Mouse (Mus musculus): ENCODE results near the gene Eif6. TPM values are rescaled to one million over a fixed set of nuclear protein-coding genes. Genes with fewer than 3 reads are reported as not detected.

Eif6 gene
- polyA plus RNA-seq, 1 experiment = 112 TPM

GRCm38 (mm10) chr2:155831302-155831701 lies 4.6 kb upstream of the Eif6 start:
- Histone ChIP-seq H3K4me1 (ENCODE audit: control insufficient read depth, insufficient read depth, low read length) (0 out of 2 replicates have a peak, but pooled peaks cover 2% of the 10 kb centered on the region), H3K4me3 (replicated peaks; ENCODE audit: extremely low read depth, low read depth, low read length) (no peak overlapping the region)
- WGBS = 44% methylated on average over 9 of the region's 9 CpGs
- no peak for DNase-seq
- TF ChIP-seq POLR2A (IDR thresholded peaks at IDR 0.05; ENCODE audit: borderline replicate concordance, extremely low read depth, low read depth, low read length) = no peak

- TF ChIP-seq CTCF (IDR thresholded peaks at IDR 0.05; ENCODE audit: insufficient read depth, low read length) (no peak), POLR2A (IDR thresholded peaks at IDR 0.05; ENCODE audit: borderline replicate concordance, extremely low read depth, low read depth, low read length) (no peak)
- WGBS = 88% methylated on average over 8 of the region's 8 CpGs
- Histone ChIP-seq H3K4me3 (replicated peaks; ENCODE audit: extremely low read depth, low read depth, low read length) (no peak overlapping the region), H3K4me1 (ENCODE audit: control insufficient read depth, insufficient read depth, low read length) (peaks cover 3% of the 10 kb centered on the region; the same call in 1 of the 2 replicates)
- no peak for DNase-seq
Measured at GRCm38 (mm10) chr2:155830841-155831240, 4.1 kb upstream of the Eif6 start.

GRCm38 (mm10) chr2:155825904-155826629 lies 658 bp downstream of the Eif6 start:
- WGBS = 1% methylated on average over 52 of the region's 52 CpGs
- DNase-seq = peak; percentile 18

DNA sequence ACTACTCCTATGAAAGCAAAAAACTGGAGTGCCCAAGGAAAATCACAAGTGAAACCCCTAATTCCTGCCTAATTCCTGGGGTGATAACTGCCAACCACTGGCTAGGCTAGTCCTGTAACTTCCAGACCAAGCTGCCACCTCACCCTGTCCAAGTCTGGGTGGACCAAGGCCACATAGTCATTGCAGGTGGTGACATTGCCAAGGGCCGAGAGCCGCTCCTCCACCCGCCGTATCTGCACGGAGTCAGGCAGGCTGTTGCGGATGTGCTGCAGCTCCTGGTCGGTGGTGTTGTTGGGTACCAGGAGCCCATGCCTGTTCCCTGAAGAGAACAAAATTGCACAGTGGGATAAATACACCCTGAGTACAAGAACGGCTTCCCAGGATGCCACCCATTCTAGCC lies 3.0 kb downstream of the Eif6 start:
- no peak overlapping the region for H3K4me3 ChIP-seq (replicated peaks; ENCODE audit: extremely low read depth, low read depth, low read length)
- H3K4me1 ChIP-seq (ENCODE audit: control insufficient read depth, insufficient read depth, low read length) = peaks cover 9% of the 10 kb centered on the region; the same call in 1 of the 2 replicates
- whole genome bisulfite sequencing = 97% methylated on average over 8 of the region's 8 CpGs
- DNase-seq = no peak
- TF ChIP-seq POLR2A (IDR thresholded peaks at IDR 0.05; ENCODE audit: borderline replicate concordance, extremely low read depth, low read depth, low read length) (no peak), CTCF (IDR thresholded peaks at IDR 0.05; ENCODE audit: insufficient read depth, low read length) (no peak)

More at GRCm38 (mm10) chr2:155825904-155826629, 658 bp downstream of the Eif6 start:
- H3K4me3 ChIP-seq (replicated peaks; ENCODE audit: extremely low read depth, low read depth, low read length) = peak overlapping the region; percentile 87
- TF ChIP-seq POLR2A (IDR thresholded peaks at IDR 0.05; ENCODE audit: borderline replicate concordance, extremely low read depth, low read depth, low read length) = no peak
- peaks cover 6% of the 10 kb centered on the region; the same call in 1 of the 2 replicates for H3K4me1 ChIP-seq (ENCODE audit: control insufficient read depth, insufficient read depth, low read length)

DNA sequence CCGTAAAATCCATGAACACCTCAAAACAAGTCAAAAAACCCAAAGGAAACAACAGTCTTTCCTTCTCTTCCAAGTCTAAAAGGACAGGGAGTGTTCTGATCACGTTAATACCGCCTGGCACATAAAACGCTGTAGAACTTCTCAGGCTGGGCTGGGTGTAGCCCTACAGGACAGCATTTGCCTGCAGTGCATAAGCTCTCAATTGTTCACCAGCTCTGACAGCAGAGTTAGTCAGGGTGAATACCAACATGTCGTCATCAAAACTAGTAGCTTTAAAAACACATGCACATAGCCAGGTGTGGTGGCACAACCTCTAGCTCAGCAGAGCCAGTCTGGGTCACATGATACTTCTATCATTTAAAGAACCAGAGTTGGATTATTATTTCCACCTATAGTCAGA lies 5.9 kb downstream of the Eif6 start:
- TF ChIP-seq POLR2A (IDR thresholded peaks at IDR 0.05; ENCODE audit: borderline replicate concordance, extremely low read depth, low read depth, low read length) (no peak), CTCF (IDR thresholded peaks at IDR 0.05; ENCODE audit: insufficient read depth, low read length) (no peak)
- peaks cover 8% of the 10 kb centered on the region for H3K4me1 ChIP-seq (ENCODE audit: control insufficient read depth, insufficient read depth, low read length)
- no peak for DNase-seq
- H3K4me3 ChIP-seq (replicated peaks; ENCODE audit: extremely low read depth, low read depth, low read length) = no peak overlapping the region
- WGBS = 91% methylated on average over 5 of the region's 5 CpGs

DNA sequence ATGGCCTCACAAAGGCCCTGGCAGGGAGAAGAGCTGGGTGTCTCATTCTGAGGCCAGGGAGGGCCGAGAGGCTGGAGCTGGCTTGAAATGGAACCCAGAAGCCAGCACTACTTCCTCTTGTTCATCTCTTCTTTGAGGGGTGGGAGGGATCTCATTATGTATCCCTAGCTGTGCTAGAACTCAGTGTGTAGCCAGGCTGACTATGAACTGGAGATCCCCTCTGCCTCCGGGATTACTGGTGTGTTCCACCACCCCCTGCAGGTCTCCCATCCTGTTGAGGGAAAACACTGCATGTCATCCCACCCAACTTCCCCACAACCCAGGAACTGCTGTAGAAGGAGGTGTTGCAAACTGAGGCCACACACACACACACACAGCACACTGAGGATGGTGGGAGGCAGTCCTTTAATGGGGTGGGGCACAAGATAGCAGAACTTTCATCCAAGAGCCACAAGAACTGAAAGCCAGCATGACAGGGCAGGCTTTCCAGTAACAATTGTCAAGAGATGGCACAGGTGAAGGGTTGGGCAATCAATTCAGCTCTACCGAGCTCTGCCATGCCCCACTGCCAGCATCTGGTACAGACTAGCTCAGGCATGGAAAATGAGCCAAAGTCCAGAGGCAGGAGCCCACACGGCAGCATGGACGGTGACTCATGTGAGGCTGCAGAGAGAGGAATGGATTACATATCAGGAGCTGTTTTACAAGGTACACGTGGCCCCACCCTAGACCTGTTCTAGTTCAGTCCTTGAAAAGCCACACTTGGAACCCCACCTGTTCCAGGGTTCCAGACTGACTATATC lies 7.1 kb downstream of the Eif6 start:
- Histone ChIP-seq H3K4me3 (replicated peaks; ENCODE audit: extremely low read depth, low read depth, low read length) (peak overlapping the region; percentile 37), H3K4me1 (ENCODE audit: control insufficient read depth, insufficient read depth, low read length) (peaks cover 6% of the 10 kb centered on the region)
- no peak for DNase-seq
- TF ChIP-seq POLR2A (IDR thresholded peaks at IDR 0.05; ENCODE audit: borderline replicate concordance, extremely low read depth, low read depth, low read length) (no peak), CTCF (IDR thresholded peaks at IDR 0.05; ENCODE audit: insufficient read depth, low read length) (no peak)
- 61% methylated on average over 6 of the region's 6 CpGs for WGBS

- TF ChIP-seq CTCF (IDR thresholded peaks at IDR 0.05; ENCODE audit: insufficient read depth, low read length) = no peak
- TF ChIP-seq POLR2A (IDR thresholded peaks at IDR 0.05; ENCODE audit: borderline replicate concordance, extremely low read depth, low read depth, low read length) = no peak
Measured at GRCm38 (mm10) chr2:155819392-155819448, 7.5 kb downstream of the Eif6 start, which contains the start of gene BC029722. Gene BC029722, minus strand, starts transcription at chr2:155819426.

GRCm38 (mm10) chr2:155818596-155819391 lies 7.9 kb downstream of the Eif6 start:
- peak; percentile 95 for DNase-seq
- Histone ChIP-seq H3K4me1 (ENCODE audit: control insufficient read depth, insufficient read depth, low read length) (peaks cover 6% of the 10 kb centered on the region), H3K4me3 (replicated peaks; ENCODE audit: extremely low read depth, low read depth, low read length) (peak overlapping the region; percentile 80)
- WGBS = under 1% methylated on average over 37 of the region's 37 CpGs
- no peak for TF ChIP-seq CTCF (IDR thresholded peaks at IDR 0.05; ENCODE audit: insufficient read depth, low read length)
- peak; percentile 97; the same call in 1 of the 2 replicates for TF ChIP-seq POLR2A (IDR thresholded peaks at IDR 0.05; ENCODE audit: borderline replicate concordance, extremely low read depth, low read depth, low read length)

More at GRCm38 (mm10) chr2:155819392-155819448, 7.5 kb downstream of the Eif6 start, which contains the start of gene BC029722:
- peak within 1 kb of the TSS; percentile 80 for H3K4me3 ChIP-seq (replicated peaks; ENCODE audit: extremely low read depth, low read depth, low read length)
- H3K4me1 ChIP-seq (ENCODE audit: control insufficient read depth, insufficient read depth, low read length) = peaks cover 6% of the 10 kb centered on the region
- no peak for DNase-seq

All from lung, adult 2 months (tissue).